Mouse (Mus musculus) testis, postnatal 14 days (tissue): Measurements from ENCODE around the gene Gm21969.

Source experiments
- DNase-seq: peaks from one replicate; pipeline ENCODE4 v3.0.0; 2021; ENCODE audit warnings: low spot score

The Gm21969 gene

GRCm38 (mm10) chr4:139619765-139620164, 16.8 kb downstream of the Gm21969 start:
- no peak for DNase-seq

GRCm38 (mm10) chr4:139622373-139623282, 19.6 kb downstream of the Gm21969 start, which contains the start of gene Aldh4a1:
Aldh4a1 (plus strand) TSS chr4:139622866.
- peak; percentile 92 for DNase-seq

- DNase-seq, result no peak
These were observed 20.6 kb downstream of the Gm21969 start for GRCm38 (mm10) chr4:139623434-139624115.

- no peak for DNase-seq
These were observed 21.1 kb downstream of the Gm21969 start for GRCm38 (mm10) chr4:139624116-139624489.

- no peak for DNase-seq
These were observed 21.7 kb downstream of the Gm21969 start for GRCm38 (mm10) chr4:139624706-139625105.

- DNase-seq, result no peak
These were observed 24.4 kb downstream of the Gm21969 start for GRCm38 (mm10) chr4:139627361-139627760.

GRCm38 (mm10) chr4:139630171-139630570, 27.2 kb downstream of the Gm21969 start:
- DNase-seq, result no peak

- DNase-seq, result no peak
These were observed 28.2 kb downstream of the Gm21969 start for GRCm38 (mm10) chr4:139631141-139631540.

GRCm38 (mm10) chr4:139631569-139632253, 28.7 kb downstream of the Gm21969 start:
- no peak for DNase-seq

GRCm38 (mm10) chr4:139632254-139632580, 29.2 kb downstream of the Gm21969 start:
- DNase-seq, result no peak

GRCm38 (mm10) chr4:139636373-139636772, 33.4 kb downstream of the Gm21969 start:
- peak; percentile 42 for DNase-seq

- no peak for DNase-seq
These were observed 34.9 kb downstream of the Gm21969 start for GRCm38 (mm10) chr4:139637847-139638246.

GRCm38 (mm10) chr4:139638356-139638755, 35.4 kb downstream of the Gm21969 start:
- DNase-seq, result no peak

- no peak for DNase-seq
These were observed 36.8 kb downstream of the Gm21969 start for GRCm38 (mm10) chr4:139639801-139640200.

GRCm38 (mm10) chr4:139640333-139640732, 37.3 kb downstream of the Gm21969 start:
- DNase-seq, result no peak

- no peak for DNase-seq
These were observed 37.8 kb downstream of the Gm21969 start for GRCm38 (mm10) chr4:139640775-139641174.

GRCm38 (mm10) chr4:139641829-139642425, 38.9 kb downstream of the Gm21969 start:
- DNase-seq, result no peak

GRCm38 (mm10) chr4:139643972-139644371, 41.0 kb downstream of the Gm21969 start:
- peak; percentile 38 for DNase-seq

GRCm38 (mm10) chr4:139646916-139647315, 43.9 kb downstream of the Gm21969 start:
- no peak for DNase-seq

- no peak for DNase-seq
These were observed 47.2 kb downstream of the Gm21969 start for GRCm38 (mm10) chr4:139650086-139650743.

- no peak for DNase-seq
These were observed 47.9 kb downstream of the Gm21969 start for GRCm38 (mm10) chr4:139650907-139651306.

- DNase-seq, result no peak
These were observed 50.3 kb downstream of the Gm21969 start, which contains the start of gene Tas1r2 for GRCm38 (mm10) chr4:139653238-139653637. Tas1r2 (plus strand) TSS chr4:139653538.
